Mouse (Mus musculus): ENCODE measurements around the gene Olfr1284. TPM values are rescaled to one million over a fixed set of nuclear protein-coding genes. Genes with fewer than 3 reads are reported as not detected.

Olfr1284 gene
- polyA plus RNA-seq (2014; fragmentation: Illumina TruSeq; extraction: RNeasy Lipid Tissue Mini Kit (QIAGEN cat#74804); ENCODE audit: low read depth, low replicate concordance): not detected

DNA sequence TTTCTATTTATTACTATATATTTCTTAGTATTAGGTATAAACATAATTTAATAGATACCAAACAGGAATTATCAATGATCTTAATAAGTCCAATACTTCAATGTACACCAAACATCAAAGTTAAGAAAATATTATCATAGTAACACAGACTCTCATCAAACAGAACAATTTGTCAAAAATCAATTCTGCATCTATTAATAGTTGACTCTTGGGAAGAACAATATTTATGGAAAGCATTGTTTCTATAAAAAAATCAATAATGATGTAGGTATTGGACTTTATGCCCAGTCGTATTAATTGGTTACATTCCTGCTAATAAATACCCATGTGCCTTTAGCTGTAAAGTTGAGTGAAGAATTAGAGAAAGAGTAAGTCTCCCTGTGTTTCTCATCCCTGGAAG, at the start of gene Olfr1284:
Gene Olfr1284 (plus strand): TSS at position 301 of the 400 bp plus-strand sequence.

DNA sequence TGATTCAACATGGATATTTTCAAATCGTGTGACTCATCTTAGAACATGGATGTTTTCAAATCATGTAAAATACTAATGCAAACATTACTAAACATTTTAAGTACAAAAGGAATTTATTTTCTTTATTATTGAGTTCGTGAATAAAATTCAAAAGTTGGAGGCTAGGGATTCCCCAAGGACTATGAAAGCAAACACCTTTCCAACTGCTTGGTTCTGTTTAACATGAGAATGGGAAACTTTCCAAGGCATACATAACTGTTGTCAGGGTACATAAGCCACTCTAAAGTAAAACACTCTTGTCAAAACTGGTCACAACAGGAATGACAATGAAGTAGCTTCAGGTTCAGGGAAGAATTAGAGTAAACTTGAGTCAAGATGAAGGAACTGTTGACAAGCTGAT, 49.1 kb upstream of the Olfr1284 start, which contains the start of gene Olfr1281:
Gene Olfr1281 (plus strand): TSS at position 301 of the 400 bp plus-strand sequence.

DNA sequence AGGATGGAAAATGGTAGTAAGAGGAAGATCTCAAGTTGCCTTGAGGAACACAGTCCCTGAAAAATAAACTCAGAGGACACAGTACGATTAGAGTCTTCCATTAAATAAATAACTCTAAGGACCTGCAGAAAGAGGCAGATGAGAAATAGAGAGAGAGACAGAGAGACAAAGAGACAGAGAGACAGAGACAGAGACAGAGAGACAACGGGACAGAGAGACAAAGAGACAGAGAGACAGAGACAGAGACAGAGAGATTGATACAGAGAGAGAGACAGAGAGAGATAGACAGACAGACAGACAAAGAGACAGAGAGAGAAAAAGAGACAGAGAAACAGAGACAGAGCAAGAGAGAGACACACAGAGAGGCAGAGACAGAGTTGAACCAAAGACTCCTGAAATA, 39.3 kb upstream of the Olfr1284 start, which contains the start of gene Olfr1282:
Gene Olfr1282 (minus strand): TSS at position 101 of the 400 bp plus-strand sequence.

DNA sequence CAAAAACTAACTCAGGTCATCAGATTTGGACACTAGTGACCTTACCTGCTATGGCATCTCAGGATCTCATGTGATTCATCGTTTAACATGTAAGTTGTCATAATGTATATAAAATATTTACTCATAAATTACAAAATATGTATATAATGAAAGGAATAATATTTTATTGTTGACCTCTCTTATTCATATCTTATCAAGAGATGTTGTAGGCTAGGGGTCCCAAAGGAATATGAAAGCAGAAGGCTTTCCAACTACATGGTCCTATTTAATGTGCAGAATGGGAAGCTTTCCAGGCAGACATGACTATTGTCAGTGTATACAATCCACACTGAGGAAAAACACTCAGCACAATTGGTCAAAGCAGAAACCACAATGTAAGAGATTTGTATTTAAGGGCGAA, 8.8 kb upstream of the Olfr1284 start, which contains the start of gene Olfr1283:
Gene Olfr1283 (plus strand): TSS at position 301 of the 400 bp plus-strand sequence.

DNA sequence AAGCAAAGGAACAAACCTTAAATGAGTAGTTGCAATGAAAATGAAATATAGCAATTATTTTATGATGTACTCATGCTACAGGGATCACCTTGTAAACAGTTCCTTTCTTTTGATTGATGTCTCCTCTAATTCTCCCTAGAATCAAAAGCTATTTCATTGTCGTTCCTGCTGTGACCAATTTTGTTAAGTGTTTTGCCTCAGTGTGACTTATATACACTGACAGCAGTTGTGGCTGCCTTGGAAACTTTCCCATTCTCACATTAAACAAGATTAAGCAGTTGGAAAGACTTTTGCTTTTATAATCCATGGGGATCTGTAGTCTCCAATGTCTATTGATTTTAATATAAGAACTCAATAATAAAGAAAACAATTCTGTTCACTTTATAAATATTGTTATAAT, 47.6 kb downstream of the Olfr1284 start, which contains the start of gene Olfr1286:
Gene Olfr1286 (minus strand): TSS at position 185 of the 400 bp plus-strand sequence.

Other genes starting within 250 kb of the Olfr1284 start
- not detected for gene Gm15130, start 222.6 kb upstream of the Olfr1284 start, polyA plus RNA-seq (2014; fragmentation: Illumina TruSeq; extraction: RNeasy Lipid Tissue Mini Kit (QIAGEN cat#74804); ENCODE audit: low read depth, low replicate concordance)
- gene 4930430A15Rik, start 145.9 kb upstream of the Olfr1284 start, polyA plus RNA-seq (2014; fragmentation: Illumina TruSeq; extraction: RNeasy Lipid Tissue Mini Kit (QIAGEN cat#74804); ENCODE audit: low read depth, low replicate concordance): not detected
- not detected for gene Olfr1275, start 140.2 kb upstream of the Olfr1284 start, polyA plus RNA-seq (2014; fragmentation: Illumina TruSeq; extraction: RNeasy Lipid Tissue Mini Kit (QIAGEN cat#74804); ENCODE audit: low read depth, low replicate concordance)
- not detected for gene Olfr1276, start 121.0 kb upstream of the Olfr1284 start, polyA plus RNA-seq (2014; fragmentation: Illumina TruSeq; extraction: RNeasy Lipid Tissue Mini Kit (QIAGEN cat#74804); ENCODE audit: low read depth, low replicate concordance)
- not detected for gene Olfr1277, start 101.4 kb upstream of the Olfr1284 start, polyA plus RNA-seq (2014; fragmentation: Illumina TruSeq; extraction: RNeasy Lipid Tissue Mini Kit (QIAGEN cat#74804); ENCODE audit: low read depth, low replicate concordance)
- gene Olfr1278, start 85.4 kb upstream of the Olfr1284 start, polyA plus RNA-seq (2014; fragmentation: Illumina TruSeq; extraction: RNeasy Lipid Tissue Mini Kit (QIAGEN cat#74804); ENCODE audit: low read depth, low replicate concordance): not detected
- not detected for gene Olfr1279, start 74.9 kb upstream of the Olfr1284 start, polyA plus RNA-seq (2014; fragmentation: Illumina TruSeq; extraction: RNeasy Lipid Tissue Mini Kit (QIAGEN cat#74804); ENCODE audit: low read depth, low replicate concordance)
- gene Olfr1280, start 61.5 kb upstream of the Olfr1284 start, polyA plus RNA-seq (2014; fragmentation: Illumina TruSeq; extraction: RNeasy Lipid Tissue Mini Kit (QIAGEN cat#74804); ENCODE audit: low read depth, low replicate concordance): not detected
- gene Olfr1281, start 49.0 kb upstream of the Olfr1284 start, polyA plus RNA-seq (2014; fragmentation: Illumina TruSeq; extraction: RNeasy Lipid Tissue Mini Kit (QIAGEN cat#74804); ENCODE audit: low read depth, low replicate concordance): not detected
- not detected for gene Olfr1282, start 39.4 kb upstream of the Olfr1284 start, polyA plus RNA-seq (2014; fragmentation: Illumina TruSeq; extraction: RNeasy Lipid Tissue Mini Kit (QIAGEN cat#74804); ENCODE audit: low read depth, low replicate concordance)
- not detected for gene Olfr1283, start 8.7 kb upstream of the Olfr1284 start, polyA plus RNA-seq (2014; fragmentation: Illumina TruSeq; extraction: RNeasy Lipid Tissue Mini Kit (QIAGEN cat#74804); ENCODE audit: low read depth, low replicate concordance)
- gene Olfr1286, start 47.6 kb downstream of the Olfr1284 start, polyA plus RNA-seq (2014; fragmentation: Illumina TruSeq; extraction: RNeasy Lipid Tissue Mini Kit (QIAGEN cat#74804); ENCODE audit: low read depth, low replicate concordance): not detected
- not detected for gene Olfr1287, start 73.6 kb downstream of the Olfr1284 start, polyA plus RNA-seq (2014; fragmentation: Illumina TruSeq; extraction: RNeasy Lipid Tissue Mini Kit (QIAGEN cat#74804); ENCODE audit: low read depth, low replicate concordance)
- gene Olfr1288, start 98.6 kb downstream of the Olfr1284 start, polyA plus RNA-seq (2014; fragmentation: Illumina TruSeq; extraction: RNeasy Lipid Tissue Mini Kit (QIAGEN cat#74804); ENCODE audit: low read depth, low replicate concordance): not detected
- not detected for gene Olfr1289, start 105.3 kb downstream of the Olfr1284 start, polyA plus RNA-seq (2014; fragmentation: Illumina TruSeq; extraction: RNeasy Lipid Tissue Mini Kit (QIAGEN cat#74804); ENCODE audit: low read depth, low replicate concordance)
- not detected for gene Olfr1290, start 118.3 kb downstream of the Olfr1284 start, polyA plus RNA-seq (2014; fragmentation: Illumina TruSeq; extraction: RNeasy Lipid Tissue Mini Kit (QIAGEN cat#74804); ENCODE audit: low read depth, low replicate concordance)
- gene Olfr1291-ps1, start 121.7 kb downstream of the Olfr1284 start, polyA plus RNA-seq (2014; fragmentation: Illumina TruSeq; extraction: RNeasy Lipid Tissue Mini Kit (QIAGEN cat#74804); ENCODE audit: low read depth, low replicate concordance): not detected
- not detected for gene Olfr1293-ps, start 149.7 kb downstream of the Olfr1284 start, polyA plus RNA-seq (2014; fragmentation: Illumina TruSeq; extraction: RNeasy Lipid Tissue Mini Kit (QIAGEN cat#74804); ENCODE audit: low read depth, low replicate concordance)
- not detected for gene Olfr1294, start 164.8 kb downstream of the Olfr1284 start, polyA plus RNA-seq (2014; fragmentation: Illumina TruSeq; extraction: RNeasy Lipid Tissue Mini Kit (QIAGEN cat#74804); ENCODE audit: low read depth, low replicate concordance)
- gene Olfr1295, start 194.2 kb downstream of the Olfr1284 start, polyA plus RNA-seq (2014; fragmentation: Illumina TruSeq; extraction: RNeasy Lipid Tissue Mini Kit (QIAGEN cat#74804); ENCODE audit: low read depth, low replicate concordance): not detected